Mouse (Mus musculus): ENCODE measurements around the gene Gm28729.

GRCm38 (mm10) chr9:96436901-96437804, 87.9 kb downstream of the Gm28729 start:
- no peak for TF ChIP-seq CTCF (IDR thresholded peaks at IDR 0.05; ENCODE audit: low read depth, low read length)
- no peak for TF ChIP-seq POLR2A (IDR thresholded peaks at IDR 0.05; ENCODE audit: borderline replicate concordance, low read depth, low read length)

Data from bone marrow macrophage, adult 2 months (primary cell).